Mouse (Mus musculus): ENCODE measurements at regions not wholly inside any gene's neighbourhood (a gene's known extent, or its start where the extent isn't known, plus 50 kb on each side); places are given as distances from the start of the nearest gene placed in this dataset.
A peak's percentile ranks its signal among the peaks of the same experiment; 100 is the strongest.
"Not testable (repeated sequence)": the region's sequence is repeated elsewhere in the genome, so short reads cannot be mapped to it uniquely, and the experiment has no call there.

DNA sequence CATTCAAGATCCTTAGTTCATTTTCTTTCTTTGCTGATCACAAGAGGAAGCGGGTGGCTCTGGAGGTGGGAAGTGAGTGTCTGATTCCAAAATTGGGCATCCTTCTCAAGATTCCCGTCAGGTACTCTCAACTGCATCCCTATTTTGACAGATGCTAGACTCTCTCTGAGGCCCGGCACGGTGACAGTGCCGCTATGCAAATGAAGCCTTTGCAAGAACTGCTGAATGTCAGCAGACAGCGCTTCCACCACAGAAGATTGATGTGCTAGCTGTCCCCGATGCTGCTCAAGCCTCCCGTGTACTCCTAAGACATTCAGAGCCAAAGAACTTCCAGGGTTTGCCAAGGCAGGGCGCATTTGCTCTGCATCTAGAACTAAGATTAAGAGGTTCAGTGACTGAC lies 50.9 kb upstream of the Cpne4 start:
- DNase-seq: no peak

DNA sequence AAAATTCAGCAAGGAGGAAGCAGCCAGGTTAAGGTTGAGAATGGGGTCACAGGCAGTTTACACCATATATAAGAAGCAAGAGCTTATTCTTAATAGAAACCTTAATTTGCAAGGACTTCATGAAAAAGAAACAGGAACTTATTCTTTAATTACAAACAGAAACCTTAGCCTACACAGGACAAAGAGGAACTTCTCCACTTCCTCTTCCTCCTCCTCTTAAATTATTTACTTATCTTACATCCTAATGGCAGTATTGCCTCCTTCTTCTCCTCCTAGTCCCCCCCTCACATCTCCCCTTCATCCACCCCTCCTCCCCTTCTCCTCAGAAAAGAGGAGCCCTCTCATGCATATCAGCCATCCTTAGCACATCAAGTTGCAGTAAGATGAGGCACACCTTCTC lies 56.4 kb upstream of the Cpne4 start:
- no peak for DNase-seq

DNA sequence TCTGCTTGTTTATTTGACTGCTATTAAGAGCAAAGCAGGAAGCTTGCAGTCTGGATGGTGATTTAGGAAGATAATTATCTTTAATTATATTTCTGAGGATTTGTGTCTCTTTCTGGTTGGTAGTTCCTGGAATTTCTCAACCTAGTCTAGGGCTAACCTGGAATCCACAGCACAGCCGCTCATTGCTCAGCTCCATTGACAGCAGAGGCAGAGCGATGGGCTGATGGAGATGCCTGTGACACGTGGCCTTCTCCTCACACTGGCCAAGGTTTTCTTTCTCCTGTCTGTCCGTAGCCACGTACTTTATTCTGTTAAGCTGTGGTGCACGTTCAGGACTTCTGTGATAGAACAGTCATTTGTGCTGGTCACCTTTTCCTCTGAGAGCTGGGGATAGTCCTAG lies 57.7 kb upstream of the Cpne4 start:
- no peak for DNase-seq

DNA sequence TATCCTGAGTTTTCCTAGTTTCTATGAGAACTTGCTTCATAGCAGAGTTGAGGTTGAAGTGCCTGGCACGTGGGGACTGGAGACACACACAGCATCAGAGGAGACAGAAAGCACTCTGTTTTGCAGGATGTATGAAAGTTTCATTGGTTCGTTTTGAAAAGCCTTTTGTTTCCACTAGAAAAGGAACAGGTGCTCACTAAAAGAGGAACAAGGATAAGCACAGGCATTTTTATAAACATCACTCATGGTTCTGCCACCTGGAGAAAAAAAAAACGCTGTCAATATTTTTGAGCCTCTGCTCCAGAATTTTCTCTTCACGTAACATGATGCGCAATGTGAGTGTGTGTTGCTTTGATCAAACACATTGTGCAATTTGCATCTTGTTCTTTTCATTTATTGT lies 64.6 kb upstream of the Cpne4 start:
- no peak for DNase-seq

DNA sequence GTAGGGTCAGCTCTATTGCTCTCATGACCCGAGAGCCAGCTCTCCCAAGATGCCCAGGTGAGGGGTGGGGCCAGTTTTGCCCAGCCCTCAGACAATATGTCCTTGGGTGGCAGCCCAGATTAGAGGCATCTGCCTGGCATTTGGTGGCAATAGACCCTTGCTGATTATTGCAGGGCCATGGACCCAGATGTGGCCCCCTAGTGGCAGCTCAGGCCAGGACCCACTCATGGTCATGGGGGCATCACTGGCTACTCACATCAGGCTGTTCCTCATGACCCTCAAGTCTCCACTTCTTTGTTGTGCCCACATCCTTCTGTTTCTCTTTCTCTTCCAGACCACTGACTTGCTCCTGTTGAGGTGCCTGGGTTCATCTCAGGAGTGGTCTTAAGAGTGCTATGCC lies 66.4 kb upstream of the Cpne4 start:
- peak; percentile 11 to 25 for DNase-seq

DNA sequence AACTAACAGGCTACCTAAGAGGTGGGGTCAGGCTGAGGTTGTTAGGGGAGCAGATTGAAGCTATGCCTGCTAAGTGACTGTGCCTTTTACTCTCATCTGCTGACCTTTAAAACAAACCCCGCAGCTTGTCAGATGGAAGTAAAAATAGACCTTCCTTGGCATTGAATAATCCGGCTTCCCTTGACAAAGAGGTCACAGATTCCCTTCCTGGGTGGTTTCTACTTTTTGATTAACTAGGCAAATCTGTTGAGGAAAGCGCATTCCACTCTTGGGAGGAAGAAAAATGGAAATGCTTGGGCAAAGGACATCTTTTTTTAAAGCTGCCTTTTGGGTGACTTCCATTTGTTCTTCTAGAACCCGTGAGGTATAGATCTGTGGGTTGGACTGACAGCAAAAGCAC lies 72.3 kb upstream of the Cpne4 start:
- no peak for DNase-seq

DNA sequence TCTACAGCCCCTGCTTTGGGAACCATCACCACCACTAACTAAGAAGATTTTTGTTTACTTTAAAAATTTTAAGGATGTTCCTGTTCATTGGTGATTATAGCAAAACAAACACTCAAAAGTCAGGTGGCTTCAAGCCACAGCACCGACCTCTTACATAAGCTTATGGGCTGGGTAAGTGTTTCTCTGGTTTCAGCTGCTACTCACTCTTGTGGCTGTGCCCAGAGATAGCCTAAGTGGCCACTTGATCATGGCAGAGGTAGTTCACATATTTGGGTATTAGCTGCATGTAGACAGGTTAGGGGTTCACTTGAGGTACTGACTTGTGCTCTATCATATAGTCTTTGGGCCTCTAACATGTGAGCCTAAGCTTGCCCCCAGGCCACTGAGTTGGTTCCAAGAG lies 79.8 kb upstream of the Cpne4 start:
- no peak for DNase-seq

DNA sequence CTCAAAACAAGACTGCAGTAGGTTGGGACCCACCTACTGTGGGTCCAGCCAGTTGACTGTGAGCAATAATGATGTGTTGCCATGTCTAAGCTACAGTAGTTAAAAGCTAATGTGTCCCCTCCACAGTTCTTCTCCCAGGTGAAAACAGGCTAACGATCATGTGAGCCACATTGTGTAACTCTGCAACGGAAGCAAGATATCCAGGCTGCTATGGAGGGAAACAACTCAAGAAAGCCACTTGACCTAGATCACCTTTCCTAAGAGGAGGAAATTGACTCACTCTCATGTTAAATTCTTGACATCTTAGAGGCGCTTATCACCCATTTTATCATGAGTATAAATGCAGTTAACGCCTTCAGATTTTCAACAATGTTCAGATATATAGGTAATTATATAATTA lies 83.4 kb upstream of the Cpne4 start:
- DNase-seq: no peak

DNA sequence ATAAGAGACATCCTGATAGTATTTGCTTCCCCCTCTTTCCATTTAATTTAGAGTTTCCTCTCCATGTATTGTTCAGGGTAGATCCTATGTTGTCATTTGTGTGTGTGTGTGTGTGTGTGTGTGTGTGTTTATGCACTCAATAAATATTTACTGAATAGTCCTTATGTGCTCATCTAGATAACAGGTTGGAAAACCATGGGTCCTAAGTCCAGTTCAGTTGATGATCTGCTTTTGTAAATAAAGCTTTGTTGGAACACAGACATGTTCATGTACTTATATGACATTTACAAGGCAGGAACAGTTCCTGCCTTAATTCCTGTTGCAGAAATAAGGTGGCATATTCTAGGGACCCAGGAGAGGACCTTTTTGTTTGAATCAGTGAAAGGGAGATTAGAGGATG lies 87.0 kb upstream of the Cpne4 start:
- no peak for DNase-seq

DNA sequence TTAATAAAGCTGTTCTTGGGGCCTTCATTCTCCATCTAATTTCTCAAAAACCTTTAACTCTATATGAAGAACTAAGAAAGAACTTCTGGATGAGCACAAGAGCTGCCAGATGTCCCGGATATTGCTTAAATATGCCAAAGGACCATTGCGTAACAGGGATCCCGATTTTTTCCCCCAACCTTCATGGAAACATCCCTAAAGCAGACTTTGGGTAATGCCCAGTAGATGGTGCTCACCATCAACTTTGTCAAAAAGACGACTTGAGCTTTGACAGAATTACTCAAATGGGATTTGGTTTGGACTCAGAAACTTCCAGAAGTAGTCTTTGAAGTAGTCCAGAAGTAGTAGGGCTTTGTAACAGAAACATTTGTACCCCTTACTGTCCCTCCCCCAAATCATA lies 89.5 kb upstream of the Cpne4 start:
- DNase-seq: no peak

DNA sequence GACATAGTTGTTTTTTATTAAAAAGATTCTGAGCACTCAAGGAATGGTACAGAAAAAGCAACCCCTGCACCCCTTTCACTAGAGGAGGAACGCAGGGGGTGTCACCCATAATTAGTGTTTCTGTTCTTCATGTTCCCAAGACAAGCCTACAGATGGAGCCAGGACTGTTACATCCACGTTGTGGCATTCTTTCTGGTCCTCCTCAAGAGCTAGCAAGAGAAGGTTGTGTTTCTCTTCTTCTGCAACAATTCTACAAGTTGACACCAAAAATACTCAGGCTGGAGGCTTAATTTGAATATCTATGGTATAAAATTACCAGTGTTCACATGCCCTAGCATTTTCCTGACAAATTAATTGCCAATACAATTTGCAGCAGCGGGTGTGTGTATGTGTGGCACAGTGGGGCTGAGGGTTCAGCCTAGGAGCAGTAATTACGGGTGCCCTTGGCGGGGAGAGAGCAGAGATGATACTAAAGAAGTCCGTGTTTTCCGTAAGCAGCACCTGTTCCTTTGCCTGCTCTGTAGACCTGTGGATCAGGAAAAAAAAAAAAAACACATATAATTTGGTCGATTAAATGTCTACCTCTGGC lies 98.4 kb upstream of the Cpne4 start:
- no peak for DNase-seq

DNA sequence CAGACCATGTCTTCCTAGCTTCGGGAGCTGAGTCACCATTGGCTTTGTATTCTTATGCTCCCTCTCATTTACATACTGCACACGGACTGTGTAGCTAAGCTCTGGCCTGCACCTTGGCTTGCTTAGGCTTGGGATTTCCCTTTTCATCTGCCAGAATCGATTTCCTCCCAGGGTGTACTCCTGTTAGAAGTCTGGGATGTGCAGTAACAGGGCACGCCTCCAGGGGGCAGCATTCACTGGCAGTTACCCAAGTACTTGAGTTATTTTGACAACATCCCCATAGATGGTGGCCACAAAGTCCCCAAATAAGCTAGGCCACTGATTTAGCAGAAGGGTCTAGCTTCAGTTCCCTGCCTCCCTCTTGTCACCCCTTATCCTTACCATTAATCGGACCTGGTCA lies 102.2 kb upstream of the Cpne4 start:
- DNase-seq: peak; percentile 55 to 57

DNA sequence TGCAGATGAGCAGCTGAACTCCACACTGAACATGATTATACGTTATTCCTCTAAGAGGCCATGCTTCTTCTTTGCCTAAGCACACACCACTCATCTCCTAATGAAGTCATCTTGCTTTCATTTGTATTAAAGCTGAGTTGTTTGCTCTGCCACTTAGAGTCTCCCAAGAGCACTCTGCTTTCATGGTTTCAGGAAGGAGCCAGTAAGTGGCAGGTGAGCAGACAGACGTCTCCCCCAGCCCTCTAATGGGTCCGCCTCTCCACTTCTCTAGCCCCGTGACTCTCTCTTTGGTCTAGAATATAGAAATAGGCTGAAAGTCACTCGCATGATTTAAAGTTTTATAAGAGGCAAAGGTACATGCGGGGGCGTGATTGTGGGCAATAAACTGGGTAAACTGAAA lies 103.8 kb upstream of the Cpne4 start:
- DNase-seq: no peak

DNA sequence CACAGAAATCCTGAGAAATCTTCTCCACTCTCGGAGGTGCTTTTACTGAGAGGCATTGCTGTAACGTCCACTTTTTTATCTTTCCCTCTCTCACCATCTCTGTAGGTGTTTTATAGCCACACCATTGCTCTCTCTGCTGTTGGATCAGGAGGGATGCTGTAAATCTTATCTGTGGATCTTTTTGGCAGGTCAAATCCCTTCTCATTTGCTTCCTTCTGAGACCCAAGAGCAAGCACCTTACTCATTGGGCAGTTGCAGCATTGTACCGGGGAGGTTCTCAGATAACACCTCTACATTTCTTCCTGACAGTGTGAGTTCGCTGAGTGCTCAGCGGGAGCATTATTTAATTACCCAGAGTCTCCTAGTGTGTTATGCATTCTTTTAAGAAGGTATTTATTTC lies 75.5 kb upstream of the Acpp start:
- DNase-seq: no peak

DNA sequence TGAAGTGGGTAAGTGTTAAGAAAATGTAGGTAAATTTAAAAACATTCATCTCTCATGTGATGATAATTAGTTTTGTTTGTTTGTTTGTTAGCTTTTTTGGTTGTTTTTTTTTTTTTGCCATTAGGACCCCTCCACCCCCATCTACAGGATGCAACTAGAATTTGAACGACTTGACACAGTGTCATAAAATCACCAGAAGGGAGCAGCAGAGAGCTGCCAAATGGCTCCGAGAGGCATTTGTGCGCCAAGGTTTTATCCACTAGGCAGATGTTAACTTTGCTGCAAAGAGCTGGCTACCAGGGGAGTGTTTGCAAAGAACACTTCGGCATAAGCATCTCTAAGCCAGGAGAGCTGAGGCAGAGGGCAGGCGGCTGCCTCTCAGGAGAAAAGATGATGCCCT lies 72.7 kb upstream of the Acpp start:
- peak; percentile 51 to 63 for DNase-seq

DNA sequence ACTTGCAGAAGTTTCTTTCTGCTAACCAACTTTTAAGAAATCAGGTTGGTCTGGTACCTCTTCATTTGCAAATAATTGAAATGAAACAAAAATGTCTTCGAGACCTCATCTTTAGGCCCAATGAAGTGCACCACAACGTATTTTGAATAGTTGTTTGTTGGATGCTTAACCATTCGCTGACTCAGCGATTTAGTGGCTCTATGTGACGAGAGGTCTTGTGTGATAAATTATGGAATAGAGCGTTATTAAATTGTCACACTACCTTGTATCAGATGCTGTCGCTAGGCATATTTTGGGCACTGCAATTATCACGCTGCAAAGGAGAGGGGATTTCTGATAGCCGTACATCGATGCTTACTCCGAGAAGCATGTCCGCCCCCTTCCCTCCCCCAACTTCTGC lies 71.8 kb upstream of the Acpp start:
- peak in 1 of 2 experiments; percentile 2 for DNase-seq

DNA sequence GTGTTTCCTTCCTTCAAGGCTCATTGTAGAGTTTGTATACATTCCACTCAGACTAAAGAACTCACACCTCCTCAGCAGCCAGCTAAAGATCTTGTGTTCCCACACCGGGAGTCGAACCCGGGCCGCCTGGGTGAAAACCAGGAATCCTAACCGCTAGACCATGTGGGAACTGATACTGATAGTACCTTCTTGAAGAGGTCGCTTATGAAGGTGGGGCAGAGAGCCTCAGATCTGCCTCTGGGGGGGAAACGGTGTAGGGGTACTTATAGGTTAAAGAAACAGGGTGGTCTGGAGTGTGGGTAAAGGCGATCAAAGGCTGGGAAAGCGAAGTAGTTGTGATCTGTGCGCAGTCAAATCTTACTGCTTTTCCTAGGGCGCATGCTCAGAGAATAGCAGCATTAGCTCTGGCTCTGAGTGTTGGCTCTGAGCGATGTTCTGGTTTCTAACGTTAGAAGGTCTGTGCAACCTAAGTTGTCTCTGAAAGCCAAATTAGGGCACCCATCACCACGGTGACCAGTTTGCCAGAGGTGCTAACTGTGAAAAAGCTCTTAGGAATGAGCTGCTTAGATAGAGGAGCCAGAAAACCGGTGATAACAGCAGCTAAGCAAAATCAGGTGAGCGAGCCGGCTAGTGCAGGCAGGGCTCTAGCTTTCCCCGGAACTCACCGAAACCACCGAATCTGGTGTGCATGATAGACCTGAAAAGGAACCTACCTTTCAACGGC lies 71.2 kb upstream of the Acpp start:
- peak; percentile 41 to 57 for DNase-seq

DNA sequence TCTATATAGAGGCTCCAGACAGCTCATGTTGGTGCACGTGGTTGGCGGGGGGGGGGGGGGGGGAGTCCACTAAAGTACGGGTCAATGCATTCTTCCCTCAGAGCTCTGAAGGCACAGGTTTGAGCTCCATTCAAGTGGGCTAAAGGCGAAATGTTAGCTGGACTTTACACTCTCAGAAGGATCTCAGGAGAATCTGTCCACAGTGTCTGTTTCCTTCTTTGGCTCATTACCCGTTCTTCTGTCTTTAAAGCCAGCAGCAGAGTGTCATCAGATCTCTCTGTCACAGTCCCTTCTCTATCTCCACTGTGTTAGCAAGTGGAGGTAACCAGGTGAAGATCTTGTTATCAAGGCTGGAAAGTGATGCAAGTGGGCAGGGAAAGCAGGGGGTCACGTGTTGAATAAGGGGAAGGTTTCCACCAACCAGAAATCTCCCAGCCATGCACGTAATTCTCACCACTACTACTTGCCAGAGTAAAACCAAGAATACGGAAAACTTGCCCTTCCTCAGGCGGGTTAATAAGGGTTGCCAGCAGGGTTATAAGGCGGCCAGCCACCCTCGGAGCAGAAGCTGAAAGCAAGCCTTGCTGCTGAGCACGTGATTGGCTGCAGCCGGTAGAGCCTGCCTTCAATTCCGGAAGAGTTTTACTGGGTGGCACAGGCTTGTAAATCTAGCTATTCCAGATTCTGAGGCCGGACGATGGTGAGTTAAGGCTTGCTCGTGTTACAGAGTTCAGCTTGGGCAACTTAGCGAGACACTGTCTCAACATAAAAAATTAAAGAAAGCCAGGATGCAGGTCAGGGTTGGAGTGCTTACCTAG lies 70.2 kb upstream of the Acpp start:
- DNase-seq: peak; percentile 37 to 61

DNA sequence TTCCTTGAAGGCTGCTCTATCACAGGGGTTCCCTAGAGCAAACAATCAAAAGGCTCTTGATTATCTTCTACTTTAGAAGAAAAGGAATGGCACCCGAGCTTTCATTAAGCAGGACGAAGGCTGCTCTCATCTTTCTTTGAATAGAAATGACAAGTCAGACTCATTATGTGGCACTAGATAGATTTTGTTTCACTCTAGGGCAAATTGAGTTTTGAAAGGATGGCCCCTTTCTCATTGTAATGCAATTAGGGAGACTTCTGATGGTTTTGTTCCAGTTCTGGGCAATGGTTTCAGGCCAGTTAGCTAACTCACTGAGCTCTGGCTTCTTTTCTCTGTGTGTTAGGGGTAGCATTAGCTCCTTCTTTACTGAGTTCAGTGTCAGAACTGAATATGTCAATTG lies 69.5 kb upstream of the Acpp start:
- DNase-seq: no peak

DNA sequence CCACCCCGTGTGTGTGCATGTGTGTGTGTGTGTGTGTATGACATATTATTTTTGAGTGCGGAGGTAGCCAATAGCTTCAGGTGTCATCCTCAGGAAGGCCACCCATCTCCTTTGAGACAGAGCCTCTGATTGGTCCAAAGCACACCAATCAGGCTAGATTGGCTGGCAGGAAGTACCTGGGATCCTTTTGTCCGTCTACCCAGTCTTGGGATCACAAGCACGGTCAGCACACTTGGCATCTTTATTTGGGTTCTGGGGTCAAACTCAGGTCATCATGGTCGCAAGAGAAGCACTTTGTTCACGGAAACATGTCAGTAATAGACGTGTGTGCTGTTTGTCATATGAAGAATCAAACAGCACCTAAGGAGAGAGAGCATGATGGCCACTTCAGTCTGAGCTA lies 68.9 kb upstream of the Acpp start:
- DNase-seq: no peak

DNA sequence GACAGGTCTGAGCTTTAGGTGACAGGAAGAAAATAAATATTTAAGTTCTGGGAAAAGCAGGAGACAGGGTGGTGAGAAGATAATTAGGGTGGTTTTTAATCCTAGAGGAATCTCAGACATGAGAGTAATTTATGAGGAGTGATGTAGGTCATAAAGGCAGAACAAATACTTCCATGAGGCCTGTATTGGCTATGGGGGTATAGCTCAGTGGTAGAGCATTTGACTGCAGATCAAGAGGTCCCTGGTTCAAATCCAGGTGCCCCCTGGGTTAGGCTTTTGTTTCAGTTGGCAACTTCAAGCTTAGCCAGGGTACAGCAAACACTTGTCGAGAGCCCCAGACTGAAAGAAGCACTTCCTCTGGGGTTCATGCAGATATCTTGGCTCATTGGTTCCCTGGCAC lies 66.3 kb upstream of the Acpp start:
- DNase-seq: no peak

DNA sequence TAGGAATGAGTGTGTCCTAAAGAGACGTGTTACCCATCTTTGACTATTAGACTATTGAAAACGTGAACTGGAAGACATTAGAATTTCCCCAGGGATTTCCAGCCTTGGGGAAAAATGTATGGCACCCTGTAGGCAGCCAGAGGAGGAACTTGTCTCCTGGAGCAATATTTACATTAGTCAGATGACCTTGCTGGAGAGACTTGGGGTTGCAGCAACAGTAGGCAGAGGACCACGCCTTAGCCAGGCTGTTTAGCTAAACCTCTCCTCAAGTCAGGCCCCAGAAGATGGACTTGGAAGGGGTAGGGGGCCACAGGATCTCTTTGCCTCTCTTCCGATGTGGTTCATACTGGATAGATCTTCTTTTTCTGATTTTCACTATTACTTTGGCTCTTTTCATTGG lies 64.1 kb upstream of the Acpp start:
- DNase-seq: no peak

DNA sequence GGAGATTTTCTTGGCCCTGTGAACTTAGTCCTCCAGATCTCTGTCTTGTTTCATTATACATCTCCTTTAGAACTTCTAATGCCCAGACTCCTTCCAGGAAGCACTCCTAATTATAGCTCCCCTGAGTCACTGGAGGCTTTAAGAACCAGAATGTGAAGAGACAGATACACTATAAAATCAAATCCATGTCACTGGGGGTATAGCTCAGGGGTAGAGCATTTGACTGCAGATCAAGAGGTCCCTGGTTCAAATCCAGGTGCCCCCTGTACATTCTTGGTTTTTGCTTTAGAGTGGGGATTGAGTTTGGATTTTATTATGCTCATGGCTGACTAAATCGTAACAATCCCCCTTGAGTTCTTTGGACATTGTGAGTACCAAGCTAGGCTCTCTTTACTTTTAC lies 62.4 kb upstream of the Acpp start:
- DNase-seq: no peak

DNA sequence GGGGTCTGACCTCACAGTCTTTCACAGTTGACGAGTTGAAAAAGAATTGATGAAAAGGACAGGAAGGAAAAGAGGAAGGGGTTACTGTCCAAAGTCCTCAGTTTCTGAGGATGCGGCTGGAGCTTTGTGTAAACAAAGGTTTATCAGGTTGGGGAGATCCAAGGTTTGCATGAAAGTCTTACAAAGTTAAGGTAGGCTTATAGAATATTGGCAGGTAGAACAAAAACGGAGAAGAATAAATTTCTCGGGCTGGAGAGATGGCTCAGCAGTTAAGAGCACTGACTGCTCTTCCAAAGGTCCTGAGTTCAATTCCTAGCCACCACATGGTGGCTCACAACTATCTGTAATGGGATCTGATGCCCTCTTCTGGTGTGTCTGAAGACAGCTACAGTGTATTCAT lies 60.9 kb upstream of the Acpp start:
- not testable (repeated sequence) for DNase-seq

Measured in kidney, postnatal 4 days (tissue).